Mouse (Mus musculus): ENCODE results near the gene Oas1e. TPM values are rescaled to one million over a fixed set of nuclear protein-coding genes. Genes with fewer than 3 reads are reported as not detected.

Oas1e gene
- total RNA-seq (2023), result not detected

DNA sequence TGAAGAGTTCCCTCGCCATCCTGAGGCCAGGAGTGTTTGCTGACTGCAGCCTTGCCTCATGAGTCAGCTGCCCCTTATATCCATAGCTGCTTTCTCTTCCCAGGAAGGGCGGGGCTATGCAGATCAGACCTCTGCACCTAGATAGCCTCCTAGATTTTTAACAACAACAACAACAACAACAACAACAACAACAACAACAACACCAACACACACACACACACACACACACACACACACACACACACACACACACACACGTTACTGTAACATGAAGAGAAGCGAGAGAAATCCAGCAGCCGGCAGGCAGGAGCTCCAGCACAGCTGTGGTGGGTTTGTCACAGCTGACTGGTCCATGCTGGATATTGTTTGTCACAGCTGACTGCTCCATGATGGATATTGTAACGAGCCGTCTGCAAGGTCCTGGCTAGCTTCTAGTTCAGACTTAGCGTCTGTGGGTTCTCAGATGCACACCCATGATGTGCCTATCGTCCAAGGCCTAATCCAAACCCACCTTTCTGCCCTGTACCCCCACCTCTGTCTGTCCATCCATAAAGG lies at the start of gene Oas1e:
Oas1e (minus strand) TSS at position 51 of the 555 bp plus-strand sequence.

GRCm38 (mm10) chr5:120811951-120812819 lies 16.9 kb upstream of the Oas1e start, which contains the start of gene Oas1c:
Gene Oas1c, minus strand, starts transcription at chr5:120812514.

GRCm38 (mm10) chr5:120777478-120777877 lies 17.9 kb downstream of the Oas1e start, which contains the start of gene Oas3:
Gene Oas3, minus strand, starts transcription at chr5:120777661.

DNA sequence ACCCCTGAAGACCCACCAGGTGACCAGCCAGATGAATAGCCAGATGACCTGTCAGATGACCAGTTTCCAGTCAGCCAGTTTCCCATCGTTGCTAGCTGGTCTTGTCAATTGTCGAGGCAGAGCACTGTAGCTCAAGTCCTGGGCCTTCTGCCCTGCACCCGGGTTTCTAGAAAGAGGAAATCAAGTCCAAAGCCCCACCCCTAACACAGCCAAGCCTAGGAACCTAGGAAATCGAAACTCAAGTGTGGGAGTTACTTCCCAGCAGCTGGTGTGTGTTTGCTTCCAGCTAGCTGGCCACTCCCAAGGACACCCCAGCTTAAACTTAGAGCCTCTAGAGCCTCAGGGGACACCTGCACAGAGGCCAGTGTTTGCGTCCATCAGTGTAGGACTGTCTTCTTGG lies 45.6 kb downstream of the Oas1e start, which contains the start of gene Oas2:
Oas2 (minus strand) TSS at position 166 of the 400 bp plus-strand sequence.

Other genes starting within 250 kb of the Oas1e start
- gene Tpcn1, start 206.9 kb downstream of the Oas1e start, total RNA-seq (2023), result 10 to 100 TPM; 35.2 to 48.9 TPM
- gene Iqcd, start 206.5 kb downstream of the Oas1e start, total RNA-seq (2023), result not detected
- 1 to 10 TPM; 3.6 to 6.1 TPM for gene Rita1, start 182.9 kb downstream of the Oas1e start, total RNA-seq (2023)
- 100 to 1,000 TPM; 100 to 112 TPM for gene Ddx54, start 182.8 kb downstream of the Oas1e start, total RNA-seq (2023)
- gene Cfap73, start 161.3 kb downstream of the Oas1e start, total RNA-seq (2023), result not detected
- not detected for gene Rasal1, start 146.7 kb downstream of the Oas1e start, total RNA-seq (2023)
- 1 to 10 TPM; 1.5 to 3.1 TPM for gene Dtx1, start 83.6 kb downstream of the Oas1e start, total RNA-seq (2023)
- 10 to 100 TPM; 12.5 to 18.8 TPM for gene Oas2, start 45.7 kb downstream of the Oas1e start, total RNA-seq (2023)
- gene Oas3, start 17.9 kb downstream of the Oas1e start, total RNA-seq (2023), result 10 to 100 TPM; 15.4 to 27.5 TPM
- 1 to 10 TPM; 1.1 to 2.1 TPM for gene Oas1c, start 17.0 kb upstream of the Oas1e start, total RNA-seq (2023)
- gene Oas1f, start 51.8 kb upstream of the Oas1e start, total RNA-seq (2023), result not detected
- not detected for gene Oas1h, start 65.9 kb upstream of the Oas1e start, total RNA-seq (2023)
- gene Oas1g, start 92.1 kb upstream of the Oas1e start, total RNA-seq (2023), result 1 to 10 TPM; 5.1 to 5.3 TPM
- gene Oas1a, start 112.0 kb upstream of the Oas1e start, total RNA-seq (2023), result 10 to 100 TPM; 25.3 to 36.7 TPM
- not detected for gene Oas1d, start 119.0 kb upstream of the Oas1e start, total RNA-seq (2023)
- not detected for gene Rph3a, start 214.6 kb upstream of the Oas1e start, total RNA-seq (2023)